Mouse (Mus musculus) urinary bladder, postnatal 36 days (tissue): ENCODE data around the gene Ppm1n.

Experiments used
- DNase-seq, 2 experiments: peaks; one replicate each; pipeline ENCODE4 v3.0.0; 2022; ENCODE audit warnings: low spot score in 2 of 2, mixed read lengths in 1 of 2

Gene Ppm1n

GRCm38 (mm10) chr7:19279581-19280114 is at the start of gene Ppm1n:
Gene Ppm1n (minus strand): TSS chr7:19280064.
- no peak for DNase-seq

GRCm38 (mm10) chr7:19328425-19328824 is 48.6 kb upstream of the Ppm1n start:
- DNase-seq = no peak

- no peak for DNase-seq
Observed at GRCm38 (mm10) chr7:19327782-19328181, 47.9 kb upstream of the Ppm1n start.

GRCm38 (mm10) chr7:19327128-19327527 is 47.3 kb upstream of the Ppm1n start:
- DNase-seq = peak; percentile 78 to 93

GRCm38 (mm10) chr7:19326359-19326758 is 46.5 kb upstream of the Ppm1n start:
- peak; percentile 81 to 86 for DNase-seq

- DNase-seq = no peak
Observed at GRCm38 (mm10) chr7:19325262-19326199, 45.7 kb upstream of the Ppm1n start.

- DNase-seq = no peak
Observed at GRCm38 (mm10) chr7:19324221-19324620, 44.4 kb upstream of the Ppm1n start.

- peak; percentile 68 to 76 for DNase-seq
Observed at GRCm38 (mm10) chr7:19322489-19322888, 42.6 kb upstream of the Ppm1n start.

- no peak for DNase-seq
Observed at GRCm38 (mm10) chr7:19321464-19321863, 41.6 kb upstream of the Ppm1n start.

- DNase-seq = no peak
Observed at GRCm38 (mm10) chr7:19320637-19321036, 40.8 kb upstream of the Ppm1n start.

GRCm38 (mm10) chr7:19319906-19320305 is 40.0 kb upstream of the Ppm1n start:
- DNase-seq = peak; percentile 93 to 96

GRCm38 (mm10) chr7:19319458-19319857 is 39.6 kb upstream of the Ppm1n start:
- DNase-seq = no peak

- DNase-seq = no peak
Observed at GRCm38 (mm10) chr7:19318676-19319075, 38.8 kb upstream of the Ppm1n start.

GRCm38 (mm10) chr7:19318201-19318600 is 38.3 kb upstream of the Ppm1n start:
- no peak for DNase-seq

GRCm38 (mm10) chr7:19316451-19317161 is 36.7 kb upstream of the Ppm1n start:
- DNase-seq = peak in 1 of 2 experiments; percentile 53

GRCm38 (mm10) chr7:19314033-19314432 is 34.2 kb upstream of the Ppm1n start:
- DNase-seq = no peak

- DNase-seq = no peak
Observed at GRCm38 (mm10) chr7:19311991-19312390, 32.1 kb upstream of the Ppm1n start.

GRCm38 (mm10) chr7:19309884-19310641 is 30.2 kb upstream of the Ppm1n start, which contains the start of gene Fosb:
Gene Fosb (minus strand): TSS chr7:19310051.
- peak; percentile 91 to 93 for DNase-seq

- no peak for DNase-seq
Observed at GRCm38 (mm10) chr7:19309278-19309883, 29.5 kb upstream of the Ppm1n start.

- DNase-seq = peak; percentile 95 to 97
Observed at GRCm38 (mm10) chr7:19308454-19309277, 28.8 kb upstream of the Ppm1n start.
